Mouse (Mus musculus) hindbrain, embryonic 14.5 days (tissue): ENCODE measurements around the gene Lysmd1. TPM values are rescaled to one million over a fixed set of nuclear protein-coding genes. Genes with fewer than 3 reads are reported as not detected.
"Not testable (repeated sequence)": the region's sequence is repeated elsewhere in the genome, so short reads cannot be mapped to it uniquely, and the experiment has no call there.

Experiments
- ATAC-seq: fragments of 200-750 bp; cut with Nextera tagmentation; 2 replicates; pipeline ENCODE4 v1.8.0; 2017; ENCODE audit warnings: moderate number of reproducible peaks, mild to moderate bottlenecking, moderate TSS enrichment, moderate library complexity; ENCODE audit not compliant: low FRiP score
- DNase-seq: peaks from one replicate; pipeline ENCODE4 v3.0.0-alpha.2; 2015; ENCODE audit warnings: low spot score
- H3K27ac ChIP-seq: fragments of 300-500 bp; sonication (generic); 2 replicates; pipeline ENCODE4 v1.5.1; 2014; ENCODE audit warnings: mild to moderate bottlenecking, moderate library complexity
- H3K27me3 ChIP-seq: fragments of 300-500 bp; sonication (generic); 2 replicates; pipeline ENCODE4 v1.6.1; 2014; ENCODE audit warnings: mild to moderate bottlenecking, low read length, mixed read lengths; ENCODE audit not compliant: control insufficient read depth, insufficient read depth
- H3K36me3 ChIP-seq: fragments of 300-500 bp; sonication (generic); replicated peaks from 2 replicates; pipeline ENCODE4 v1.6.1; 2014; ENCODE audit not compliant: control insufficient read depth, insufficient read depth
- H3K4me1 ChIP-seq: fragments of 300-500 bp; sonication (generic); replicated peaks from 2 replicates; pipeline ENCODE4 v1.6.1; 2014; ENCODE audit warnings: antibody characterized with exemption, low read length, mixed read lengths; ENCODE audit not compliant: control insufficient read depth, insufficient read depth
- H3K4me2 ChIP-seq: fragments of 300-500 bp; sonication (generic); replicated peaks from 2 replicates; pipeline ENCODE4 v1.6.1; 2014; ENCODE audit warnings: mild to moderate bottlenecking, moderate library complexity
- H3K4me3 ChIP-seq: fragments of 300-500 bp; sonication (generic); replicated peaks from 2 replicates; pipeline ENCODE4 v1.5.1; 2014; ENCODE audit warnings: mild to moderate bottlenecking, low read length
- H3K9ac ChIP-seq: fragments of 300-500 bp; sonication (generic); 2 replicates; pipeline ENCODE4 v1.6.1; 2014
- H3K9me3 ChIP-seq: fragments of 300-500 bp; sonication (generic); 2 replicates; pipeline ENCODE4 v1.6.1; 2016; ENCODE audit warnings: low read length; ENCODE audit not compliant: control insufficient read depth
- WGBS: fragments of 180-500 bp; shearing (Covaris S2); extraction: QIAGEN DNeasy Blood & Tissue Kit; methylation state at CpG from one replicate; pipeline ENCODE4 v1.1.7; 2014; 5-methylcytosine and 5-hydroxymethylcytosine counted together
- polyA plus RNA-seq: library from polyadenylated mRNA; unstranded; fragments of >200 nt; fragmentation: Nextera tagmentation; extraction: Ambion mirVana; gene quantifications from 2 replicates; pipeline ENCODE4 v1.2.1, GENCODE M21; 2014

The Lysmd1 gene
- polyA plus RNA-seq, 1 experiment from 2014 or later: 34.0 TPM

DNA sequence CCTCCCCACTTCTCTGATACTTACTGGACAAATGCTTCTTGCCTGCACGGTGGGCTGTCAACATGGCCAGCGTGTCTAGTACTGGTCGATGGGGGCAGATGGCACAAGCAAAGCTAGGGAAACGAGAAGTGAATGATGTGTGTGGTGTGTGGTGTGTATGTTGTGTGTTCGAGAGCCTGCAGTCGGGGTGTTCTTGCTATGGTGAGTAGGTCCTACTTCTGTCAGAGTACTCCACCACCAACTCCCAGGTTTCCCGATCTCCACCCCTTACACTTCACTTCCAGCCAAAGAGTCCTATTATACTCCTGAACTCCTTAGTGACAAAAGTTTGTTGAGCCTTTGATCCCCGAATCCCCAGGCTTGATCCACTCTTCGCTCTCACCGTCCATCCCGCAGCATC is 712 bp upstream of the Lysmd1 start:
- peaks cover 13% of the 10 kb centered on the region for H3K4me1 ChIP-seq
- no peaks in the 10 kb centered on the region for H3K9me3 ChIP-seq
- peaks cover 29% of the 10 kb centered on the region for H3K36me3 ChIP-seq
- DNase-seq (no peak), ATAC-seq (peak; percentile 9; the same call in 1 of the 2 replicates)
- H3K27ac ChIP-seq: peak overlapping the region; percentile 73
- H3K9ac ChIP-seq: peak overlapping the region; percentile 63
- no peaks in the 10 kb centered on the region for H3K27me3 ChIP-seq
- WGBS: 62% methylated on average over 11 of the region's 11 CpGs
- peak overlapping the region; percentile 81 for H3K4me2 ChIP-seq
- peak overlapping the region; percentile 43 for H3K4me3 ChIP-seq

DNA sequence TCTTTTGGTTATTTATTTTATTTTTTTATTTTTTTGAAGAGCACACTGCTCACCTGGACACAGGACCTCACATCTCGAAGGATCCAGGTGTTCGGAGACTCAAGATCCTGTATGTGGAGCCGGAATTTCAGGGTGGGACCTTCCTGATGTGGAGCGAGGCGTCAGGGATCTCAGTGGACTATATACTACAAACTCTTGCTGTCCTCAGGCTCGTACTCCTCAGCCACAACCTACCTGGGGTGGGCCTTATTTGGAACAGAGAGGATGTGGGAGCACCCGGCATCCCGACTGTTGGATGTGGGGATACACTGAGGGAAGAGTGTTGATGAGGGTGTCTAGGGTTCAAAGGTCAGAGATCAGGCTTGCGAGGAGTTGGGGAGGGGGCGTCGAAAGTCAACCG is 245 bp downstream of the Lysmd1 start:
- DNase-seq, H3K9me3 ChIP-seq, H3K4me2 ChIP-seq, H3K27me3 ChIP-seq, H3K9ac ChIP-seq, H3K27ac ChIP-seq: not testable (repeated sequence)
- ATAC-seq: peak; percentile 55
- no CpG with 5 or more reads among the region's 12 CpGs for WGBS
- peak overlapping the region; percentile 43 for H3K4me3 ChIP-seq
- peaks cover 27% of the 10 kb centered on the region for H3K36me3 ChIP-seq
- H3K4me1 ChIP-seq: peaks cover 13% of the 10 kb centered on the region

DNA sequence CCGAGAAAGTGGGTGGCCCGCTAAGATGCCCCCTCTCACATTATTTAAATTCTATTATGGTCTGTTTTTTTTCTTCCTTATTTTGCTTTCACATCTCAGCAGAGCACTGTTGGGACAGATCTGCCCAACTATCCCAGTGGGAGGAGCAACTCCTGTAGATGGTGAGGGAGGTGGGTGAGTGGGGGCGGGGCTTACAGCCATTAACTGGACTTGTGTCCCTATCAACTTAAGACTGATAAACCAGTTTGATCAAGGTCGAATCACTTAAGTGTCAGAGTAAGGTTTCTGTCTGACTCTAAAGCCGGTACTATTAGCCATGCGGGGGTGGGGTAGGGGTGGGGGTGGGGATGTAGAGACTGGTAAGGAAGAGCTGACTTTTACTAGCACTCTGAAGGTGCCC is 1.1 kb downstream of the Lysmd1 start:
- no peaks in the 10 kb centered on the region for H3K9me3 ChIP-seq
- H3K36me3 ChIP-seq: peaks cover 26% of the 10 kb centered on the region
- H3K9ac ChIP-seq: peak overlapping the region; percentile 46
- H3K27me3 ChIP-seq: no peaks in the 10 kb centered on the region
- no peak for ATAC-seq
- peak overlapping the region; percentile 32 for H3K4me3 ChIP-seq
- peak overlapping the region; percentile 60 for H3K4me2 ChIP-seq
- WGBS: 34% methylated on average over 6 of the region's 6 CpGs
- DNase-seq: no peak
- peaks cover 13% of the 10 kb centered on the region for H3K4me1 ChIP-seq
- H3K27ac ChIP-seq: no peak overlapping the region

DNA sequence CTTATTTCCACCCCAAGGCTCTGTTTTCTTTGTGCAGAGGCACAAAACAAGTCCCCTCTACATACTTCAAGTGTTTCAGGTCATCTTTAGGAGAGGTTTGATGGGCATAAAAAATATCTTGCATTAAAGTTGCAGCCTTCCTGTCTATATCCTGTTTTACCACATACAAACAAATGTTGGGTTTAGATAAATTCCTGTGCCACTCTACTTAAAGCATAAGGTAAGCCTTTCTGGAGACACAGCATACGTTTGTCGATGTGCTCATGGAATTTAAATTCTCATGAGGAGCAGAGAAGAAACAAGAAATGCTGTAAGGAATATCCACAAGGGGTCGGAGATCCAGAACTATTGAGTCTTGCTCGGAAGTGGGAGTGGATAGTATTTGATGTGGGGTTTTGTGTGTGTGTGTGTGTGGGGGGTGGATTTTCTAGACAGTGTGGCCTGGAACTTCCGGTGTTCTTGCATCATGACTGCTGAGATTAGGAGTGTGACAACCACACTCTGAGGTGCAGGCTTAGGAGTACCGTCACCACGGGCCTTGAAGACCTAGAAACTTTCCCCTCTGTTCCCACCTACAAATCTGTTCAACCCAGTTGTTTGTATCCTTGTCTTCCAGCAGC is 1.7 kb downstream of the Lysmd1 start:
- WGBS: 91% methylated on average over 7 of the region's 7 CpGs
- ATAC-seq (no peak), DNase-seq (no peak)
- peak overlapping the region; percentile 46; the same call in 1 of the 2 replicates for H3K9ac ChIP-seq
- no peaks in the 10 kb centered on the region for H3K9me3 ChIP-seq
- H3K27ac ChIP-seq: no peak overlapping the region
- H3K4me2 ChIP-seq: peak overlapping the region; percentile 60
- H3K36me3 ChIP-seq: peaks cover 26% of the 10 kb centered on the region
- H3K4me1 ChIP-seq: peaks cover 13% of the 10 kb centered on the region
- no peaks in the 10 kb centered on the region for H3K27me3 ChIP-seq
- peak overlapping the region; percentile 32; the same call in 1 of the 2 replicates for H3K4me3 ChIP-seq

DNA sequence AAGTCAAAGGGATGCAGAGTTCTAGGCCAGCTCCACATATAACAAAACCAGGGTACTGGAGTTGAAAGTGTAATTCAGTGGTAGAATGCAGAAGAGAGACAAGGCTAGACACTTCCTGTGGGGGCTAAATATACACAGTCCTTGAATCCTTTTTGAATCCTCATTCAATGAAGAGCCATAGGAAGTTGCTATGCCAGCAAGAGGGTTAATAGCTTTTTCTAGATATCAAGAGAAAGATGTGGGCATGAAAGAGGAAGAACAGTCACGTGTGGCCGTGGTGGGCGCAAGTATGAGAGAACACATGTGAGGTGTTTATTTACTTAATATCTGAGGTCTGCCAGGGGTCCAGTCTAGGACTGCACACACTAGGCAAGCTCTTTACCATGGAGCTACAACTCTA is 2.4 kb downstream of the Lysmd1 start:
- Histone ChIP-seq H3K4me1 (peaks cover 13% of the 10 kb centered on the region), H3K27ac (no peak overlapping the region), H3K4me3 (no peak overlapping the region), H3K9me3 (no peaks in the 10 kb centered on the region), H3K4me2 (no peak overlapping the region), H3K27me3 (no peaks in the 10 kb centered on the region), H3K36me3 (peaks cover 25% of the 10 kb centered on the region), H3K9ac (no peak overlapping the region)
- no peak for ATAC-seq
- no peak for DNase-seq
- WGBS: 96% methylated on average over 3 of the region's 3 CpGs

DNA sequence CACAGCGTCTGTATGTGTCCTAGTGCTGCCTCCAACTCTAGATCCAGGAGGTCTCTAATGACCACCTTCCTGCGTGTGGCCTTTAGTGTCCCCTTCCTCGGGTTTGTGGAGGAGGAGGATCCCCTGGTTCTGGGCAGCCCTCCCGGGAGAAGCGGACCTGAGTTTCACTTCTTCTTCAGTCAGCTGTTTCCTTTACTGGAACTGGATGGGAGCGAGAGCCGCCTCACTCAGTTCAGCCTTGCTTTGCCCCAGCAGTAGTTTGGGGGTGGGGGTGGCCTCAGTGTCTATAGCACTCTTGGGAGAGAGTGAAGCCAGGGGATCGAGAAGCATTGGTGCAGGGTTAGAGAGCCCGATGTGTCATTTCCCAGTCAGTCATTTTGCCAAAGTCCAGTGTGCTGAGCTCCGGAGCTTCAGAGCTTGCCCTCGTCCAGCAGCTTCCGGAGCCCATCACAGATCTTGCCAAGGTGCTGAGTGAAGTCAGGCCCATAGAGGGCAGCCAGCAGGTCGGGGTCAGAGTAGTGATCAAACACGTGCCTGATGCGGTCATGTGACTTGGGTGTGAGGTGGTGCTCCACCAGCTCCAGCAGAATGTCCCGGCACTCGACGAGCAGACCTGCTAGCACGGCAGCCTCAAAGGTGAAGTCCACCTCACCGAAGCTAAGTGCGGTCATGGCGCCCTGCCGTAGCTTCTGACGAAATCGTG is 5.8 kb downstream of the Lysmd1 start:
- Histone ChIP-seq H3K27me3 (no peaks in the 10 kb centered on the region), H3K9me3 (no peaks in the 10 kb centered on the region), H3K4me1 (peaks cover 8% of the 10 kb centered on the region), H3K36me3 (peaks cover 18% of the 10 kb centered on the region; the same call in 1 of the 2 replicates), H3K4me2 (no peak overlapping the region), H3K27ac (no peak overlapping the region), H3K4me3 (no peak overlapping the region), H3K9ac (no peak overlapping the region)
- 74% methylated on average over 25 of the region's 25 CpGs for WGBS
- ATAC-seq (no peak), DNase-seq (no peak)

DNA sequence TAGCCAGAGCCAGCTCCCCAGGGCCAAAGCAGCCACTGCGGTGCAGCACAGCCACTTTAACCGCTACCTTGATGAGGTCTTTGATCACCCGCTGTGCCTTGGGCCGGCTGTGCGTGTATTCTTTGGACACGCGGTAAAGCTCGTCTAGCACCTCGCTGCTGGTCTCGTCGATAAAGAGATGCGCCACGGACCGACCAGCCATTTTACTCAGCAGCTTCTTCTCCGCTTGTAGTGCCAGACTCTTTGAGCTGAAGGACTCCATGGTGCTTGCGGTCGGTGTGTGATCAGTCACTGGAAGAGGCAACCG is 6.4 kb downstream of the Lysmd1 start:
- H3K27ac ChIP-seq: no peak overlapping the region
- H3K36me3 ChIP-seq: peaks cover 18% of the 10 kb centered on the region; the same call in 1 of the 2 replicates
- H3K4me1 ChIP-seq: peaks cover 3% of the 10 kb centered on the region
- H3K9ac ChIP-seq: no peak overlapping the region
- ATAC-seq: no peak
- DNase-seq: no peak
- H3K4me2 ChIP-seq: no peak overlapping the region
- no peaks in the 10 kb centered on the region for H3K27me3 ChIP-seq
- H3K4me3 ChIP-seq: no peak overlapping the region
- no peaks in the 10 kb centered on the region for H3K9me3 ChIP-seq
- WGBS: 60% methylated on average over 18 of the region's 18 CpGs

DNA sequence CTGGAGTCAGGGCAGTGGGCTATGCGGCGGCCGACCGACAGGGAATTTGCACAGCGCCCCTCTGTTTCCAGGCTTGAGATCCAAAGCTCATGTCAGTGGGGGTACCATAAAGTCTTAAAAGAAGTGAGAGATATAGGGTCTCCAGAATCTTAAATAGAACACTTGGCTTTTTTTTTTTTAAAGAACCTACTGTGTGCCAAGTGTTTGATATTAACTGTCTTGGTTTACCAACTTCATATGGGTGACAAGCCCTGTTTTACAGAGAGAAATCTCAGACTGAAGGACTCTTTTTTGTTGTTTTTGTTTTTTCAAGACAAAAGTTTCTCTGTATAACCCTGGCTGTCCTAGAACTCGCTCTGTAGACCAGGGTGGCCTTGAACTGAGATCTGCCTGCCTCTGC is 6.9 kb downstream of the Lysmd1 start:
- WGBS: 91% methylated on average over 6 of the region's 6 CpGs
- Histone ChIP-seq H3K4me3 (no peak overlapping the region), H3K4me2 (no peak overlapping the region), H3K9ac (no peak overlapping the region), H3K36me3 (peaks cover 18% of the 10 kb centered on the region; the same call in 1 of the 2 replicates), H3K9me3 (no peaks in the 10 kb centered on the region), H3K27ac (no peak overlapping the region), H3K27me3 (no peaks in the 10 kb centered on the region), H3K4me1 (no peaks in the 10 kb centered on the region)
- DNase-seq: no peak
- no peak for ATAC-seq

DNA sequence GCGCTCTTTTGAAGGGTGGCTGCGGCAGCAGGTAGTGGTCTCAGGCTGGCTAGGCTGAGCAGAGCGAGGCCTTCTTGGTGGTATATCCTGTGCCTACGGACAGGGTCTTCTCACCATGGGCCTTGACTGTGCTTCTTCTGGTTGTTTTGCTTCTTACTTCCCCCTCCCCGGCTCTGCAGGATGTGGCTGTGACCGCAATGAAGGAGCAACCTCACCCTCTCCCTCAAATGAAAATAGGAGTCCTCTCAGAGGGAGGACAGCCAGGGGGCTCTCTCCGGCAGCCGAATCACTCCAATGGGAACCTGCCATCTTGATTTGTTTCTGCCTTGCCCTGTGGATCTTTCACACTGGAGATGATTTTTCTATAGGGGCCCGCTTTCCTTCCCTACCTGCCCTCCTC is 7.6 kb downstream of the Lysmd1 start:
- no peak for ATAC-seq
- no peaks in the 10 kb centered on the region for H3K4me1 ChIP-seq
- WGBS: 93% methylated on average over 9 of the region's 9 CpGs

More for the DNA sequence above, 7.6 kb downstream of the Lysmd1 start:
- DNase-seq: no peak
- H3K27ac ChIP-seq: no peak overlapping the region
- H3K27me3 ChIP-seq: no peaks in the 10 kb centered on the region
- H3K4me2 ChIP-seq: no peak overlapping the region
- peaks cover 18% of the 10 kb centered on the region; the same call in 1 of the 2 replicates for H3K36me3 ChIP-seq
- H3K4me3 ChIP-seq: no peak overlapping the region
- no peak overlapping the region for H3K9ac ChIP-seq
- no peaks in the 10 kb centered on the region for H3K9me3 ChIP-seq
